Mouse (Mus musculus): ENCODE results near the gene Zgrf1. TPM values are rescaled to one million over a fixed set of nuclear protein-coding genes. Genes with fewer than 3 reads are reported as not detected.

The Zgrf1 gene
- 10.5 and 11.3 TPM in 2 replicates for polyA plus RNA-seq (2014; fragmentation: Nextera tagmentation; extraction: Ambion mirVana)

DNA sequence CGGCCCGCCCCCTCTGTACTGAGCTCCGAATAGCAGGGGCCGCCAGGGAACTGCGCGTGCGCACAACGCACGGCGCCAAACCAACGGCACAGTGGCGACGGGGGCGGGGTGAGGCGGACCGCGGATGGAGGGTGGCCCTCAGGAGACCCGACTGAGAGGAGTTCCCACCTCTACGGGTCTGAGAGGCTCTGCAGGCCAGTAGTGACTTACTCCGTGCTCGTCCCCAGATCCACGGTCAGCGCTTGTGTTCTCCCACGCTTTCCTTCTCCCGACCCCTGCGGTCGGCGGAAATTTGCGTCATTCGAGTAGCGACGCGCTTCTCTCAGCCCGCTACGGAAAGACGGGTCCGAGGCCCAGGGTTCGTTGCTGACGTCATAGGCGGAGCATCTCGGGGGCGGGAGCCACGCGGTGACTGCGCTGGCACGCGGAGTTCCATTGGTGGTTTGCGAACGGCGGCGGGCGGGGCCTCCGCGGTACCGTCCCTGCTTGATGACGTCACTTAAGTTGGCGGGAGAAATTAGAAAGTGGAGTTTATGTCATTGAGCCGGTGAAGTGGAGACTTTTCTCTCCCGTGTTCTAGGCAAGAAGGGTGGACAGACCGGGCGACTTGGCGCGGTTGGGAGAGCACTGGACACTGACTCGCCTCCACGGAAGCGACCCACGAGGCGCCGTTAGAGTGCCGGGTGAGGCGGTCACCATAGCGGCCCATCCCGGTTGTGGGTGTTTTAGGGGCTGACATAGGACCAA lies at the start of gene Zgrf1, which contains the start of gene Larp7:
Gene Zgrf1 (plus strand): TSS at position 517 of the 747 bp plus-strand sequence.
Gene Larp7 (minus strand): TSS at position 377 of the 747 bp plus-strand sequence.
- DNase-seq (ENCODE audit: low spot score, missing footprints): peak; percentile 99
- Histone ChIP-seq H3K4me2 (peak within 1 kb of the TSS; percentile 64), H3K9ac (ENCODE audit: low read length) (peak within 1 kb of the TSS; percentile 71), H3K27me3 (ENCODE audit: control insufficient read depth, insufficient read depth, low read length) (no peaks in the 10 kb centered on the region), H3K4me3 (ENCODE audit: low read depth, low read length) (peak within 1 kb of the TSS; percentile 50), H3K27ac (ENCODE audit: low read depth, low read length) (peak within 1 kb of the TSS; percentile 82), H3K4me1 (ENCODE audit: control insufficient read depth, insufficient read depth, low read length) (peaks cover 9% of the 10 kb centered on the region; the same call in 1 of the 2 replicates), H3K36me3 (ENCODE audit: control insufficient read depth, insufficient read depth, low read length) (no peaks in the 10 kb centered on the region; the same call in 1 of the 2 replicates), H3K9me3 (ENCODE audit: control insufficient read depth, low read length) (no peaks in the 10 kb centered on the region)
- ATAC-seq (ENCODE audit: low FRiP score): peak; percentile 99
- whole genome bisulfite sequencing: 0% methylated on average over 70 of the region's 73 CpGs

DNA sequence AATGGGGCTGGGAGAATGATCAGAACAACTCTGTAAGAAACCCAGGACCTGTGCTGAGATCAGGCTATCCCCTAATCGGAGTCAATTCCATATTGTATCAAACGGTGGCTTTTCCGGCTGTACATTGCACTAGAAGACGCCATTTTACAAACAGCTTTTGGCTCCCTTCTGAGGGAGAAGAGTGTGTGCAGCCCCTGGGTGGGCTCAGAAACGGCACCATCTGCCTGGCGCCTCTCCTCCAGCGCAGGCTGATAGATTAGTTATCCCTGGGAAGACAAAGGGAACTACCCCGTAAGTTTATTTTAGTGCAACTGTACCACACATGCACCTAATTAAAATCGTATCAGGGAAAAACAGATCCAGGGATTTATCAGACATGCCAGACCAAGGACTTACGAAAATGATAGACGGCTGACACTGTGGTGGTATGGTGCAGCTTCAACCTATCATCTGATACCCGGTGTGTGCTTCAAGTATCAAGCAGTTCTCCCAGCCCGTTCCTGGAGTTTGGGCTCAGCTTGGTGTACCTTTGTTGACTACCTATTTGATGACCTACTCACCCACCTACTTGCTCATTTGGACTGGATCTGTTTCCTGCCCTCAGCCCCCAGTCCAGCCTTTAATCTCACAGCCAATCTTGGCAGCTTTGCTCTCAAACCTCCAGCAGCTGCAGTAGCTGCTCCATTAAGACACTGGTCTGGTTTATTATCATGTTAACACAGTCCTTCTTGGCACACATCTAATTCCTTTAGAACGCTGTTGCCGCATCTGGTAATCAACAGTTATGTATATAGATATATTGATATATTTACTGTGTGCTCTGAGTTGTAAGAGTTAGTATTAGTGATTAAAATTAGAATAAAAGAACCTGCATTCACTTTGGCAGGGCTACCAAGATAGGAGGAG lies 45.2 kb upstream of the Zgrf1 start:
- H3K9ac ChIP-seq (ENCODE audit: low read length): no peak overlapping the region
- H3K4me3 ChIP-seq (ENCODE audit: low read depth, low read length): no peak overlapping the region
- H3K27me3 ChIP-seq (ENCODE audit: control insufficient read depth, insufficient read depth, low read length): no peaks in the 10 kb centered on the region
- peak; percentile 77 for DNase-seq (ENCODE audit: low spot score, missing footprints)
- H3K4me2 ChIP-seq: no peak overlapping the region
- H3K9me3 ChIP-seq (ENCODE audit: control insufficient read depth, low read length): no peaks in the 10 kb centered on the region
- WGBS: 83% methylated on average over 15 of the region's 15 CpGs
- H3K4me1 ChIP-seq (ENCODE audit: control insufficient read depth, insufficient read depth, low read length): no peaks in the 10 kb centered on the region
- no peak overlapping the region for H3K27ac ChIP-seq (ENCODE audit: low read depth, low read length)
- no peaks in the 10 kb centered on the region for H3K36me3 ChIP-seq (ENCODE audit: control insufficient read depth, insufficient read depth, low read length)
- ATAC-seq (ENCODE audit: low FRiP score): no peak

GRCm38 (mm10) chr3:127511786-127512746 lies 41.2 kb upstream of the Zgrf1 start:
- ATAC-seq (ENCODE audit: low FRiP score): no peak
- DNase-seq (ENCODE audit: low spot score, missing footprints): no peak
- H3K9me3 ChIP-seq (ENCODE audit: control insufficient read depth, low read length): no peaks in the 10 kb centered on the region
- no peak overlapping the region for H3K9ac ChIP-seq (ENCODE audit: low read length)
- no peaks in the 10 kb centered on the region for H3K36me3 ChIP-seq (ENCODE audit: control insufficient read depth, insufficient read depth, low read length)
- H3K4me2 ChIP-seq: no peak overlapping the region
- H3K27me3 ChIP-seq (ENCODE audit: control insufficient read depth, insufficient read depth, low read length): no peaks in the 10 kb centered on the region
- H3K4me1 ChIP-seq (ENCODE audit: control insufficient read depth, insufficient read depth, low read length): no peaks in the 10 kb centered on the region
- H3K4me3 ChIP-seq (ENCODE audit: low read depth, low read length): no peak overlapping the region
- WGBS: 81% methylated on average over 12 of the region's 12 CpGs
- no peak overlapping the region for H3K27ac ChIP-seq (ENCODE audit: low read depth, low read length)

DNA sequence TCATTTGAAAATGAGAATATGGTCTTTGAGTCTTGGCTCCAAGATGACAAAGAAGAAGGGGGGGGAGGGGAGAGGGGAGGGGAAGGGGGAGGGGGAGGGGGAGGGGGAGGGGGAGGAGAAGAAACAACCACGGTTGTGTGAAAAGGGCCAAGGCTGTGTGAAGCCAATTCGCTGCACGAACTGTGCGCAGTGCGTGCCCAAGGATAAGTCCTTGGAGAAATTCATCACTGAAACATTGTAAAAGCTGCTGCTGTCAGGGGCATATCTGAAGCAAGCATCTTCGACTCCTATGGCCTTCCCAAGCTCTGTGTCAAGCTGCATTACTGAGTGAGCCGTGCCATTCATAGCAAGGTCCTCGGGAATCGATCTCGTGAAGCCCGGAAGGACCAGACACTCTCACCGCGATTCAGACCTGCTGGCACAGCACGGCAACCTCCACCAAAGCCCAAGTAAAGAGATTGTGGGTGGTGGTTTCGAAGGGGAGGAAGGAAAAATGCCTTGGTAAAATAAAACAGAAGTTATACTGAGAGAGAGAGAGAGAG lies 40.4 kb upstream of the Zgrf1 start:
- DNase-seq (ENCODE audit: low spot score, missing footprints): peak; percentile 33
- Histone ChIP-seq H3K27me3 (ENCODE audit: control insufficient read depth, insufficient read depth, low read length) (no peaks in the 10 kb centered on the region), H3K4me3 (ENCODE audit: low read depth, low read length) (no peak overlapping the region), H3K4me1 (ENCODE audit: control insufficient read depth, insufficient read depth, low read length) (no peaks in the 10 kb centered on the region), H3K36me3 (ENCODE audit: control insufficient read depth, insufficient read depth, low read length) (no peaks in the 10 kb centered on the region), H3K4me2 (no peak overlapping the region), H3K9ac (ENCODE audit: low read length) (no peak overlapping the region), H3K27ac (ENCODE audit: low read depth, low read length) (no peak overlapping the region), H3K9me3 (ENCODE audit: control insufficient read depth, low read length) (no peaks in the 10 kb centered on the region)
- no peak for ATAC-seq (ENCODE audit: low FRiP score)
- 73% methylated on average over 15 of the region's 15 CpGs for WGBS

GRCm38 (mm10) chr3:127513699-127514098 lies 39.6 kb upstream of the Zgrf1 start:
- Histone ChIP-seq H3K27ac (ENCODE audit: low read depth, low read length) (no peak overlapping the region), H3K36me3 (ENCODE audit: control insufficient read depth, insufficient read depth, low read length) (no peaks in the 10 kb centered on the region), H3K4me2 (no peak overlapping the region), H3K9me3 (ENCODE audit: control insufficient read depth, low read length) (no peaks in the 10 kb centered on the region), H3K4me3 (ENCODE audit: low read depth, low read length) (no peak overlapping the region), H3K27me3 (ENCODE audit: control insufficient read depth, insufficient read depth, low read length) (no peaks in the 10 kb centered on the region), H3K9ac (ENCODE audit: low read length) (no peak overlapping the region), H3K4me1 (ENCODE audit: control insufficient read depth, insufficient read depth, low read length) (no peaks in the 10 kb centered on the region)
- ATAC-seq (ENCODE audit: low FRiP score): no peak
- WGBS: 83% methylated on average over 2 of the region's 2 CpGs
- DNase-seq (ENCODE audit: low spot score, missing footprints): no peak

DNA sequence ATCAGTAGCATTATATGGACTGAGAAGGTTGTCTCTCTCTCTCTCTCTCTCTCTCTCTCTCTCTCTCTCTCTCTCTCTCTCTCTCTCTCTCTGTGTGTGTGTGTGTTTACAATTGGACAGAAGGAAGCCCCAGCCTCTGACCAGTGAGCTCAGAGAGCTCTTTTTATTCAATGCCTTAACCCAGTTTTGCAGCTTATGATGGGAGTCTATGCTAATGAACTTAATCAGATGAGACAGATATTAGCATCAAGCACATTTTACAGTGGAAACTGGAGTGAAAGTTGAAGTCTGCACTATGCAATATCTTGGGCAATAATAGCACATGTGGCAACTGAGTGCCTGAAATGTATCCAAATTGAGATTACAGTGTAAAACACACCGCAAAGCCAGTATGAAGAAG lies 38.0 kb upstream of the Zgrf1 start:
- no peak overlapping the region for H3K4me3 ChIP-seq (ENCODE audit: low read depth, low read length)
- H3K4me1 ChIP-seq (ENCODE audit: control insufficient read depth, insufficient read depth, low read length): no peaks in the 10 kb centered on the region
- ATAC-seq (ENCODE audit: low FRiP score) (no peak), DNase-seq (ENCODE audit: low spot score, missing footprints) (no peak)
- no peaks in the 10 kb centered on the region for H3K27me3 ChIP-seq (ENCODE audit: control insufficient read depth, insufficient read depth, low read length)
- WGBS: 97% methylated on average over 1 of the region's 1 CpGs
- no peak overlapping the region for H3K27ac ChIP-seq (ENCODE audit: low read depth, low read length)
- no peak overlapping the region for H3K4me2 ChIP-seq
- no peaks in the 10 kb centered on the region for H3K9me3 ChIP-seq (ENCODE audit: control insufficient read depth, low read length)
- no peaks in the 10 kb centered on the region for H3K36me3 ChIP-seq (ENCODE audit: control insufficient read depth, insufficient read depth, low read length)
- no peak overlapping the region for H3K9ac ChIP-seq (ENCODE audit: low read length)

- Histone ChIP-seq H3K9ac (ENCODE audit: low read length) (no peak overlapping the region), H3K27me3 (ENCODE audit: control insufficient read depth, insufficient read depth, low read length) (no peaks in the 10 kb centered on the region), H3K4me3 (ENCODE audit: low read depth, low read length) (no peak overlapping the region), H3K4me1 (ENCODE audit: control insufficient read depth, insufficient read depth, low read length) (no peaks in the 10 kb centered on the region), H3K36me3 (ENCODE audit: control insufficient read depth, insufficient read depth, low read length) (no peaks in the 10 kb centered on the region), H3K27ac (ENCODE audit: low read depth, low read length) (no peak overlapping the region), H3K4me2 (no peak overlapping the region), H3K9me3 (ENCODE audit: control insufficient read depth, low read length) (no peaks in the 10 kb centered on the region)
- no peak for DNase-seq (ENCODE audit: low spot score, missing footprints)
- no peak for ATAC-seq (ENCODE audit: low FRiP score)
- 86% methylated on average over 6 of the region's 6 CpGs for WGBS
Observed at GRCm38 (mm10) chr3:127520300-127520699, 33.0 kb upstream of the Zgrf1 start.

GRCm38 (mm10) chr3:127521156-127521555 lies 32.1 kb upstream of the Zgrf1 start:
- DNase-seq (ENCODE audit: low spot score, missing footprints) (peak; percentile 19), ATAC-seq (ENCODE audit: low FRiP score) (no peak)
- H3K4me2 ChIP-seq: no peak overlapping the region
- no peak overlapping the region for H3K9ac ChIP-seq (ENCODE audit: low read length)
- 86% methylated on average over 10 of the region's 10 CpGs for WGBS
- no peaks in the 10 kb centered on the region for H3K9me3 ChIP-seq (ENCODE audit: control insufficient read depth, low read length)
- no peaks in the 10 kb centered on the region for H3K36me3 ChIP-seq (ENCODE audit: control insufficient read depth, insufficient read depth, low read length)
- H3K27ac ChIP-seq (ENCODE audit: low read depth, low read length): no peak overlapping the region
- no peak overlapping the region for H3K4me3 ChIP-seq (ENCODE audit: low read depth, low read length)
- H3K4me1 ChIP-seq (ENCODE audit: control insufficient read depth, insufficient read depth, low read length): no peaks in the 10 kb centered on the region
- no peaks in the 10 kb centered on the region for H3K27me3 ChIP-seq (ENCODE audit: control insufficient read depth, insufficient read depth, low read length)
